Mouse (Mus musculus) left cerebral cortex, adult 2 months (tissue): Measurements from ENCODE around the gene Plcb2. TPM values are rescaled to one million over a fixed set of nuclear protein-coding genes. Genes with fewer than 3 reads are reported as not detected.

Source experiments
- DNase-seq, 2 experiments: peaks; one replicate each; pipeline ENCODE4 v3.0.0; 2021 to 2022; ENCODE audit warnings: low spot score in 2 of 2, mixed read lengths in 1 of 2; ENCODE audit errors: extremely low spot score in 1 of 2
- H3K27ac ChIP-seq: fragments of 200-600 bp; 2 replicates; pipeline ENCODE4 v1.8.1; 2022
- H3K4me3 ChIP-seq: fragments of 200-600 bp; 2 replicates; pipeline ENCODE4 v1.8.1; 2022
- CTCF ChIP-seq: fragments of 200-600 bp; IDR thresholded peaks from 2 replicates; pipeline ENCODE4 v1.8.1; 2022; ENCODE audit warnings: antibody characterized with exemption, mild to moderate bottlenecking, moderate library complexity
- intact Hi-C: fragments of 180-260 bp; cut with DNase I; formaldehyde crosslinking; loops from one replicate; pipeline ENCODE4 v1.15.1; 2025
- total RNA-seq, 2 experiments: library from RNA; stranded (reverse); gene quantifications; 2 replicates each; pipeline ENCODE4 v1.2.3; 2021

Plcb2 gene
- total RNA-seq, 2 experiments from 2014 or later, result 2.3 to 3.2 TPM

GRCm38 (mm10) chr2:118761906-118762783 is 33.9 kb upstream of the Plcb2 start, which contains the start of gene Ccdc9b:
TSS of gene Ccdc9b (minus strand) at chr2:118762661.
- peak; percentile 83 to 85 for DNase-seq
- intact Hi-C loops, result loop anchor here (1.0 to 5.0 kb wide), 2 partner anchors 17 to 120 kb away; partner anchors contain the start of gene Disp2
- Histone ChIP-seq H3K27ac (peak within 1 kb of the TSS; percentile 87), H3K4me3 (peak within 1 kb of the TSS; percentile 38)
- no peak for TF ChIP-seq CTCF

GRCm38 (mm10) chr2:118761358-118761757 is 33.1 kb upstream of the Plcb2 start:
- intact Hi-C loops, result loop anchor here (5.0 kb wide), 1 partner anchor 121 kb away; no protein-coding TSS in a partner anchor
- TF ChIP-seq CTCF, result peak; percentile 17; the same call in 1 of the 2 replicates
- Histone ChIP-seq H3K4me3 (no peak overlapping the region), H3K27ac (peak overlapping the region; percentile 87)
- no peak for DNase-seq

GRCm38 (mm10) chr2:118760311-118761025 is 32.2 kb upstream of the Plcb2 start:
- intact Hi-C loops, result loop anchor here (5.0 kb wide), 1 partner anchor 122 kb away; no protein-coding TSS in a partner anchor
- no peak for TF ChIP-seq CTCF
- Histone ChIP-seq H3K27ac (peak overlapping the region; percentile 87; the same call in 1 of the 2 replicates), H3K4me3 (no peak overlapping the region)
- DNase-seq, result no peak

- H3K27ac ChIP-seq, result no peak overlapping the region
- peak; percentile 57 for TF ChIP-seq CTCF
- no peak for DNase-seq
- intact Hi-C loops, result loop anchor here (5.0 kb wide), 1 partner anchor 122 kb away; no protein-coding TSS in a partner anchor
- no peak overlapping the region for H3K4me3 ChIP-seq
Observed at GRCm38 (mm10) chr2:118759828-118760227, 31.6 kb upstream of the Plcb2 start.

- H3K4me3 ChIP-seq, result no peak overlapping the region
- no peak for DNase-seq
- intact Hi-C loops, result no loop called here
- no peak overlapping the region for H3K27ac ChIP-seq
- TF ChIP-seq CTCF, result no peak
Observed at GRCm38 (mm10) chr2:118756103-118756502, 27.9 kb upstream of the Plcb2 start.

- no peak overlapping the region for H3K27ac ChIP-seq
- TF ChIP-seq CTCF, result no peak
- no peak for DNase-seq
- H3K4me3 ChIP-seq, result no peak overlapping the region
- intact Hi-C loops, result no loop called here
Observed at GRCm38 (mm10) chr2:118755407-118755806, 27.2 kb upstream of the Plcb2 start.

- intact Hi-C loops, result no loop called here
- TF ChIP-seq CTCF, result no peak
- Histone ChIP-seq H3K4me3 (no peak overlapping the region), H3K27ac (no peak overlapping the region)
- DNase-seq, result no peak
Observed at GRCm38 (mm10) chr2:118754143-118754542, 25.9 kb upstream of the Plcb2 start.

GRCm38 (mm10) chr2:118752792-118753108 is 24.5 kb upstream of the Plcb2 start:
- DNase-seq, result no peak
- TF ChIP-seq CTCF, result no peak
- no peak overlapping the region for H3K4me3 ChIP-seq
- H3K27ac ChIP-seq, result no peak overlapping the region
- intact Hi-C loops, result no loop called here

GRCm38 (mm10) chr2:118751896-118752791 is 23.9 kb upstream of the Plcb2 start:
- H3K4me3 ChIP-seq, result no peak overlapping the region
- no peak overlapping the region for H3K27ac ChIP-seq
- TF ChIP-seq CTCF, result no peak
- DNase-seq, result no peak
- intact Hi-C loops, result no loop called here

- intact Hi-C loops, result no loop called here
- no peak for DNase-seq
- Histone ChIP-seq H3K4me3 (no peak overlapping the region), H3K27ac (no peak overlapping the region; the same call in 1 of the 2 replicates)
- TF ChIP-seq CTCF, result no peak
Observed at GRCm38 (mm10) chr2:118750476-118750875, 22.2 kb upstream of the Plcb2 start.

GRCm38 (mm10) chr2:118749341-118749884 is 21.2 kb upstream of the Plcb2 start:
- no peak for DNase-seq
- Histone ChIP-seq H3K27ac (no peak overlapping the region), H3K4me3 (no peak overlapping the region)
- intact Hi-C loops, result loop anchor here (5.0 kb wide), 1 partner anchor 113 kb away; the partner anchor contains the start of gene Ivd
- TF ChIP-seq CTCF, result no peak; the same call in 1 of the 2 replicates
